In genomic region chr13:48853947-48854346, GRCm38 (mm10) we compare ENCODE assay signal across 10 mouse cellular contexts. TPM values are rescaled to one million over a fixed set of nuclear protein-coding genes. Genes with fewer than 3 reads are reported as not detected.
DNase-seq lines count a peak whose midpoint lies in the region; ATAC-seq and TF ChIP-seq lines count a peak whose summit lies in the region.
"Had no signal": no experiment of that assay in that cellular context is flagged by ENCODE, and none has a peak within 500 bp of the region (broad histone marks: within the 10 kb centered on the region; RNA-seq: fewer than 3 reads in every experiment).

No protein-coding gene starts in this region.

- peak overlapping the region; percentile 49 for H3K27ac ChIP-seq in liver, embryonic 12.5 days
- peak overlapping the region; percentile 48 for H3K27ac ChIP-seq in midbrain, postnatal 0 days (ENCODE audit: low read depth, low read length)
- no peak overlapping the region for H3K27ac ChIP-seq in thymus, adult 2 months (ENCODE audit: control insufficient read depth, insufficient read depth, low read length)

- H3K4me1 ChIP-seq in liver, embryonic 12.5 days: peaks cover 71% of the 10 kb centered on the region
- peaks cover 23% of the 10 kb centered on the region for H3K4me1 ChIP-seq in midbrain, postnatal 0 days (ENCODE audit: insufficient read depth, low read length)
- H3K4me1 ChIP-seq in thymus, adult 2 months (replicated peaks; ENCODE audit: control insufficient read depth, insufficient read depth, low read length): peaks cover 85% of the 10 kb centered on the region

- H3K9ac ChIP-seq in liver, embryonic 12.5 days: no peak overlapping the region
- H3K9ac ChIP-seq in midbrain, postnatal 0 days (replicated peaks; ENCODE audit: low read length, poor library complexity, severe bottlenecking): no peak overlapping the region
- H3K9ac ChIP-seq: lung, embryonic 14.5 days had no signal

- H3K4me3 ChIP-seq in liver, embryonic 12.5 days: no peak overlapping the region
- H3K4me3 ChIP-seq in midbrain, postnatal 0 days (ENCODE audit: low read depth, low read length): no peak overlapping the region
- no peak overlapping the region for H3K4me3 ChIP-seq in thymus, adult 2 months (ENCODE audit: control insufficient read depth, insufficient read depth, low read length)

- ATAC-seq in CD4-positive, CD25-positive, alpha-beta regulatory T cell, adult 4 months: peak; percentile 25
- ATAC-seq in liver, embryonic 12.5 days: peak; percentile 31; the same call in 1 of the 2 replicates
- no peak for ATAC-seq in midbrain, postnatal 0 days (ENCODE audit: low FRiP score)

- H3K9me3 ChIP-seq in liver, embryonic 12.5 days (replicated peaks): no peaks in the 10 kb centered on the region
- H3K9me3 ChIP-seq in midbrain, postnatal 0 days (ENCODE audit: low read length): no peaks in the 10 kb centered on the region

- H3K27me3 ChIP-seq in liver, embryonic 12.5 days (replicated peaks): no peaks in the 10 kb centered on the region
- no peaks in the 10 kb centered on the region for H3K27me3 ChIP-seq in midbrain, postnatal 0 days (ENCODE audit: insufficient read depth, low read length)
- no peaks in the 10 kb centered on the region for H3K27me3 ChIP-seq in thymus, adult 2 months (ENCODE audit: control insufficient read depth, insufficient read depth, low read length)

- 0 out of 2 replicates have a peak, but pooled peaks have one; percentile 2 for TF ChIP-seq CTCF in midbrain, postnatal 0 days (IDR thresholded peaks at IDR 0.05)
- TF ChIP-seq CTCF in thymus, adult 2 months (IDR thresholded peaks at IDR 0.05; ENCODE audit: borderline replicate concordance, control insufficient read depth, extremely low read depth, insufficient read depth, low read length, poor library complexity): no peak

- no peak for TF ChIP-seq POLR2A in thymus, adult 2 months (IDR thresholded peaks at IDR 0.05; ENCODE audit: control insufficient read depth, extremely low read depth, insufficient read depth, low read length, poor library complexity)

- intact Hi-C loops in heart, postnatal 10 days (cut with DNase I): loop anchor here (2.0 kb wide), 1 partner anchor 145 kb away; no protein-coding TSS in a partner anchor

- WGBS in liver, embryonic 12.5 days (ENCODE audit: insufficient replicate concordance): 47% methylated on average over 3 of the region's 3 CpGs
- 43% methylated on average over 3 of the region's 3 CpGs for WGBS in midbrain, postnatal 0 days
- 95% methylated on average over 3 of the region's 3 CpGs for WGBS in thymus, adult 2 months

- DNase-seq in adrenal gland, adult 2 months: peak; percentile 48
- DNase-seq in adrenal gland, adult 18-20 months (ENCODE audit: low spot score in 2 of 2): no peak
- DNase-seq in midbrain, postnatal 0 days (ENCODE audit: low spot score): no peak
- no peak for DNase-seq in heart, postnatal 10 days
- no peak for DNase-seq in urinary bladder, postnatal 36 days (ENCODE audit: low spot score in 2 of 2)
- no peak for DNase-seq in thymus, adult 2 months
- DNase-seq: lung, embryonic 14.5 days; thymus, postnatal 4 days had no signal

- H3K4me2 ChIP-seq in liver, embryonic 12.5 days: peak overlapping the region; percentile 30
- H3K4me2 ChIP-seq in midbrain, postnatal 0 days (ENCODE audit: low read depth, low read length, poor library complexity, severe bottlenecking): no peak overlapping the region
- H3K4me2 ChIP-seq: lung, embryonic 14.5 days had no signal

- no peaks in the 10 kb centered on the region for H3K36me3 ChIP-seq in liver, embryonic 12.5 days
- no peaks in the 10 kb centered on the region for H3K36me3 ChIP-seq in midbrain, postnatal 0 days (ENCODE audit: insufficient read depth, low read length)
- no peaks in the 10 kb centered on the region for H3K36me3 ChIP-seq in thymus, adult 2 months (ENCODE audit: control insufficient read depth, insufficient read depth, low read length)

RNA-seq across cellular contexts. Expression of gene Phf2, which starts 17.0 kb away (rescaled TPM):
- 10 to 100 TPM; 41.2 to 42.9 TPM for total RNA-seq in adrenal gland, adult 2 months (2021)
- polyA plus RNA-seq in adrenal gland, adult 2 months (2012; rRNA removed): 19.5 and 22.2 TPM in 2 replicates
- total RNA-seq in adrenal gland, adult 18-20 months (2021): 10 to 100 TPM; 46.7 to 47.4 TPM
- polyA plus RNA-seq in CD4-positive, CD25-positive, alpha-beta regulatory T cell, adult 4 months (2017; shearing (Covaris generic)): 1 to 10 TPM; 2.5 to 2.9 TPM
- polyA plus RNA-seq in liver, embryonic 12.5 days (2016; fragmentation: Nextera tagmentation; extraction: Ambion mirVana): 2.9 and 3.1 TPM in 2 replicates
- total RNA-seq in midbrain, postnatal 0 days (2014; rRNA removed): 26.0 and 26.4 TPM in 2 replicates
- polyA plus RNA-seq in midbrain, postnatal 0 days (2015; fragmentation: Nextera tagmentation; extraction: Ambion mirVana): 4.5 and 5.1 TPM in 2 replicates
- 10 to 100 TPM; 31.1 to 32.2 TPM for total RNA-seq in heart, postnatal 10 days (2021)
- 74.4 and 102 TPM in 2 replicates for polyA plus RNA-seq in thymus, adult 2 months (2012; rRNA removed)
